Mouse (Mus musculus) thymus, adult 2 months (tissue): Measurements from ENCODE around the gene Ak6. TPM values are rescaled to one million over a fixed set of nuclear protein-coding genes. Genes with fewer than 3 reads are reported as not detected.

Source experiments
- DNase-seq: peaks from one replicate; pipeline ENCODE4 v3.0.0; 2021
- H3K27ac ChIP-seq: fragments of 200-500 bp; 2 replicates; pipeline ENCODE4 v1.5.1; 2012; ENCODE audit warnings: low read length, control low read depth; ENCODE audit not compliant: control insufficient read depth, insufficient read depth
- H3K27me3 ChIP-seq: fragments of 200-500 bp; 2 replicates; pipeline ENCODE4 v1.6.1; 2012; ENCODE audit warnings: mild to moderate bottlenecking, low read length, moderate library complexity, mixed read lengths; ENCODE audit not compliant: control insufficient read depth, insufficient read depth
- H3K36me3 ChIP-seq: fragments of 200-500 bp; 2 replicates; pipeline ENCODE4 v1.6.1; 2012; ENCODE audit warnings: mild to moderate bottlenecking, low read length, moderate library complexity; ENCODE audit not compliant: control insufficient read depth, insufficient read depth
- H3K4me1 ChIP-seq: fragments of 200-500 bp; replicated peaks from 2 replicates; pipeline ENCODE4 v1.6.1; 2012; ENCODE audit warnings: low read length; ENCODE audit not compliant: control insufficient read depth, insufficient read depth
- H3K4me3 ChIP-seq: fragments of 200-500 bp; 2 replicates; pipeline ENCODE4 v1.5.1; 2012; ENCODE audit warnings: mild to moderate bottlenecking, low read length, control low read depth, moderate library complexity; ENCODE audit not compliant: control insufficient read depth, insufficient read depth
- CTCF ChIP-seq: fragments of 200-500 bp; IDR thresholded peaks from 2 replicates; pipeline ENCODE4 v1.5.1; 2012; ENCODE audit warnings: mild to moderate bottlenecking, control low read depth, low read length, moderate library complexity, borderline replicate concordance; ENCODE audit not compliant: control insufficient read depth, poor library complexity, insufficient read depth; ENCODE audit errors: extremely low read depth
- POLR2A ChIP-seq: fragments of 200-500 bp; IDR thresholded peaks from 2 replicates; pipeline ENCODE4 v1.6.1; 2012; ENCODE audit warnings: mild to moderate bottlenecking, low read length, control low read depth, moderate library complexity; ENCODE audit not compliant: control insufficient read depth, poor library complexity, insufficient read depth; ENCODE audit errors: extremely low read depth
- WGBS: fragments of 180-500 bp; shearing (Covaris S2); methylation state at CpG from one replicate; pipeline ENCODE4 v1.1.7; 2018; 5-methylcytosine and 5-hydroxymethylcytosine counted together
- polyA plus RNA-seq: library from polyadenylated mRNA; depleted of rRNA; stranded (reverse); fragments of >200 nt; gene quantifications from 2 replicates; pipeline ENCODE4 v1.2.3, GENCODE M21; 2012

Ak6 gene
- polyA plus RNA-seq, 1 experiment, result 66.2 TPM

- Histone ChIP-seq H3K36me3 (peaks cover 39% of the 10 kb centered on the region), H3K27me3 (no peaks in the 10 kb centered on the region), H3K27ac (no peak overlapping the region), H3K4me3 (no peak overlapping the region), H3K4me1 (no peaks in the 10 kb centered on the region)
- no peak for TF ChIP-seq CTCF
- no peak for TF ChIP-seq POLR2A
- DNase-seq, result no peak
- WGBS, result 91% methylated on average over 4 of the region's 4 CpGs
Measured at GRCm38 (mm10) chr13:100622241-100622640, 28.5 kb upstream of the Ak6 start.

GRCm38 (mm10) chr13:100634106-100634691, 16.6 kb upstream of the Ak6 start:
- Histone ChIP-seq H3K4me3 (no peak overlapping the region), H3K36me3 (peaks cover 58% of the 10 kb centered on the region), H3K27ac (no peak overlapping the region), H3K4me1 (no peaks in the 10 kb centered on the region), H3K27me3 (no peaks in the 10 kb centered on the region)
- TF ChIP-seq POLR2A (no peak), CTCF (no peak)
- DNase-seq, result no peak
- 89% methylated on average over 3 of the region's 3 CpGs for WGBS

GRCm38 (mm10) chr13:100642471-100643209, 8.1 kb upstream of the Ak6 start:
- DNase-seq, result no peak
- Histone ChIP-seq H3K36me3 (peaks cover 57% of the 10 kb centered on the region), H3K27me3 (no peaks in the 10 kb centered on the region), H3K27ac (no peak overlapping the region), H3K4me3 (no peak overlapping the region), H3K4me1 (no peaks in the 10 kb centered on the region)
- TF ChIP-seq POLR2A, result no peak
- no peak for TF ChIP-seq CTCF
- 85% methylated on average over 4 of the region's 4 CpGs for WGBS

GRCm38 (mm10) chr13:100648223-100648622, 2.6 kb upstream of the Ak6 start:
- Histone ChIP-seq H3K36me3 (peaks cover 27% of the 10 kb centered on the region), H3K27ac (no peak overlapping the region), H3K4me3 (no peak overlapping the region), H3K4me1 (0 out of 2 replicates have a peak, but pooled peaks cover 2% of the 10 kb centered on the region), H3K27me3 (no peaks in the 10 kb centered on the region)
- WGBS, result 96% methylated on average over 8 of the region's 8 CpGs
- TF ChIP-seq CTCF (no peak), POLR2A (no peak)
- DNase-seq, result no peak

- TF ChIP-seq CTCF (no peak), POLR2A (no peak; the same call in 1 of the 2 replicates)
- H3K27me3 ChIP-seq, result no peaks in the 10 kb centered on the region
- H3K27ac ChIP-seq, result peak within 1 kb of the TSS; percentile 3; the same call in 1 of the 2 replicates
- 0 out of 2 replicates have a peak, but pooled peaks cover 2% of the 10 kb centered on the region for H3K4me1 ChIP-seq
- under 1% methylated on average over 63 of the region's 63 CpGs for WGBS
- no peak for DNase-seq
- no peaks in the 10 kb centered on the region; the same call in 1 of the 2 replicates for H3K36me3 ChIP-seq
- H3K4me3 ChIP-seq, result peak within 1 kb of the TSS; percentile 53
Measured at GRCm38 (mm10) chr13:100651439-100652186, 834 bp downstream of the Ak6 start, which contains the start of gene Taf9. Gene Taf9 (plus strand): TSS chr13:100651579.

- H3K4me3 ChIP-seq, result no peak overlapping the region
- TF ChIP-seq CTCF (no peak), POLR2A (no peak)
- no peak for DNase-seq
- no peaks in the 10 kb centered on the region for H3K27me3 ChIP-seq
- no peak overlapping the region for H3K27ac ChIP-seq
- peaks cover 4% of the 10 kb centered on the region; the same call in 1 of the 2 replicates for H3K36me3 ChIP-seq
- no peaks in the 10 kb centered on the region for H3K4me1 ChIP-seq
- 97% methylated on average over 5 of the region's 5 CpGs for WGBS
Measured at GRCm38 (mm10) chr13:100658091-100658490, 7.3 kb downstream of the Ak6 start.
